Mouse (Mus musculus) kidney, postnatal 14 days (tissue): Measurements from ENCODE around the gene Comp.

Experiments
- DNase-seq: peaks from one replicate; pipeline ENCODE4 v3.0.0; 2022; ENCODE audit warnings: mixed read lengths

Comp gene

GRCm38 (mm10) chr8:70373397-70374317, at the start of gene Comp:
Comp (plus strand) TSS chr8:70373558.
- no peak for DNase-seq

GRCm38 (mm10) chr8:70323716-70324115, 49.6 kb upstream of the Comp start:
- no peak for DNase-seq

GRCm38 (mm10) chr8:70327512-70327911, 45.8 kb upstream of the Comp start:
- DNase-seq, result no peak

- no peak for DNase-seq
These were observed 44.1 kb upstream of the Comp start, which contains the start of gene Gdf1 for GRCm38 (mm10) chr8:70329124-70329834. Gdf1 (plus strand) TSS chr8:70329817.

- DNase-seq, result no peak
These were observed 43.3 kb upstream of the Comp start for GRCm38 (mm10) chr8:70329835-70330740.

GRCm38 (mm10) chr8:70330741-70331364, 42.5 kb upstream of the Comp start:
- DNase-seq, result peak; percentile 46

GRCm38 (mm10) chr8:70331526-70331925, 41.8 kb upstream of the Comp start:
- DNase-seq, result no peak

GRCm38 (mm10) chr8:70332070-70332877, 41.1 kb upstream of the Comp start:
- DNase-seq, result peak; percentile 71

- DNase-seq, result no peak
These were observed 40.5 kb upstream of the Comp start for GRCm38 (mm10) chr8:70332878-70333202.

GRCm38 (mm10) chr8:70338931-70339330, 34.4 kb upstream of the Comp start:
- DNase-seq, result no peak

- no peak for DNase-seq
These were observed 32.7 kb upstream of the Comp start for GRCm38 (mm10) chr8:70340659-70341058.

- DNase-seq, result no peak
These were observed 31.4 kb upstream of the Comp start for GRCm38 (mm10) chr8:70342007-70342406.

GRCm38 (mm10) chr8:70343076-70343475, 30.3 kb upstream of the Comp start:
- no peak for DNase-seq

GRCm38 (mm10) chr8:70343696-70344095, 29.7 kb upstream of the Comp start:
- peak; percentile 45 for DNase-seq

- no peak for DNase-seq
These were observed 29.1 kb upstream of the Comp start for GRCm38 (mm10) chr8:70344279-70344678.

- DNase-seq, result no peak
These were observed 25.9 kb upstream of the Comp start for GRCm38 (mm10) chr8:70347443-70347842.

GRCm38 (mm10) chr8:70347860-70348420, 25.4 kb upstream of the Comp start:
- DNase-seq, result no peak

- DNase-seq, result no peak
These were observed 22.0 kb upstream of the Comp start for GRCm38 (mm10) chr8:70351035-70351999.

- no peak for DNase-seq
These were observed 21.4 kb upstream of the Comp start for GRCm38 (mm10) chr8:70352000-70352384.

- DNase-seq, result peak; percentile 46
These were observed 20.7 kb upstream of the Comp start for GRCm38 (mm10) chr8:70352657-70353151.
